ENCODE assay signal across 8 mouse cellular contexts in the genomic region with DNA sequence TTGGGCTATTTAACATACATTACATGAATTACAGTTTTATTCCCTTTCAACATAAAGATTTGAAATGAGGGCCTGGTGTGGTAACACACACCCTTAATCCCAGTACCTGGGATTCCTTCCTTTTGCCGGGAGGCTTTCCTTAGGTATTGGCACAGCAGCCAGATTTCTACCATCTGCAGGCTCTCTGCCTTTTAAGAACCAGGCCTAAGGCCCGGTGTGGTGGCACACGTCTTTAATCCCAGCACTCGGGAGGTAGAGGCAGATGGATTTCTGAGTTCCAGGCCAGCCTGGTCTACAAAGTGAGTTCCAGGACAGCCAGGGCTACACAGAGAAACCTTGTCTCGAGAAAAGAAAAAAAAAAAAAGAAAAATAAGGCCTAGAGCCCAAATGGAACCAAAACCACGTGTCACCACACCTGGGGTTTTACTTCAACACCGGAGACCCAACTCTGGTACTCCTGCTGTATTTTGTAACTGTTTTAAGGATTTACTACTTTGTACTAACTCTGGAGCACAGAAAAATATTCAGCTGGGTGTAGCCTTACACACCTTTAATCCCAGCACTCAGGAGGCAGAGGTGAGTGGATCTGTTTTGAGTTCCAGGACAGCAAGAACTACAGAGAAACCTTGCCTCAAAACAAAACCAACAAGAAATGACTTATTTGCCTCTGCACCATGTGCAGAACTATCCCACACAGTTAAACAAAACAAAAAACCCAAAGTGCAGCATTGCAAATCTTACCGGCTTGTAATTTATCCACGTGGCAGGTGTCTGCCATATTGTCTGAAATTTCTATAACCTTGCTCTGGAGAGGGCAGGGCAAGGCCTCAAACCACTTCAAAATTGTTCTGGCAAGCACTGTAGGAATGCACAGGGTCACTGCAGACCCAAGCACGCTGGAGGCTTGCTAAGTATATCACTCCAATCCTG. TPM values are rescaled to one million over a fixed set of nuclear protein-coding genes. Genes with fewer than 3 reads are reported as not detected.
A peak's percentile ranks its signal among the peaks of the same experiment; 100 is the strongest.
DNase-seq lines count a peak whose midpoint lies in the region; ATAC-seq and TF ChIP-seq lines count a peak whose summit lies in the region.

No protein-coding gene starts in this region.

- peak overlapping the region; percentile 51 for H3K9ac ChIP-seq in limb, embryonic 15.5 days

- peaks cover 37% of the 10 kb centered on the region for H3K79me2 ChIP-seq in C2C12 (ENCODE audit: control insufficient read depth, insufficient read depth)

- no peak for DNase-seq in frontal cortex, postnatal 14 days (ENCODE audit: low spot score in 2 of 2)
- DNase-seq in yolk sac, embryonic 10.5 days (ENCODE audit: low spot score), result peak; percentile 25
- no peak for DNase-seq in left cerebral cortex, adult 18-20 months (ENCODE audit: low spot score in 2 of 2)
- DNase-seq in spleen, adult 12 weeks (ENCODE audit: low spot score), result no peak

- ATAC-seq in frontal cortex, adult (ENCODE audit: low TSS enrichment), result peak; percentile 22; the same call in 1 of the 2 replicates
- no peak for ATAC-seq in limb, embryonic 15.5 days (ENCODE audit: insufficient number of reproducible peaks, low FRiP score, low TSS enrichment, low read depth)

- H3K4me2 ChIP-seq in limb, embryonic 15.5 days, result peak overlapping the region; percentile 70

- WGBS in limb, embryonic 15.5 days, result 6% methylated on average over 10 of the region's 10 CpGs

- H3K79me3 ChIP-seq in C2C12 (ENCODE audit: low read depth), result peaks cover 33% of the 10 kb centered on the region

- H3K27ac ChIP-seq in limb, embryonic 15.5 days, result peak overlapping the region; percentile 89

- H3K9me3 ChIP-seq in erythroblast, embryonic 14.5 days (ENCODE audit: control insufficient read depth, low read length), result no peaks in the 10 kb centered on the region
- no peaks in the 10 kb centered on the region for H3K9me3 ChIP-seq in limb, embryonic 15.5 days

- H3K27me3 ChIP-seq in C2C12 (ENCODE audit: control insufficient read depth, insufficient read depth, insufficient read length), result no peaks in the 10 kb centered on the region
- H3K27me3 ChIP-seq in erythroblast, embryonic 14.5 days (ENCODE audit: control insufficient read depth), result no peaks in the 10 kb centered on the region
- no peaks in the 10 kb centered on the region for H3K27me3 ChIP-seq in limb, embryonic 15.5 days

- H3K4me1 ChIP-seq in erythroblast, embryonic 14.5 days (ENCODE audit: control insufficient read depth), result peaks cover 42% of the 10 kb centered on the region
- peaks cover 9% of the 10 kb centered on the region; the same call in 1 of the 2 replicates for H3K4me1 ChIP-seq in limb, embryonic 15.5 days

- H3K4me3 ChIP-seq in C2C12 (ENCODE audit: insufficient read depth, poor library complexity, severe bottlenecking), result peak overlapping the region; percentile 88
- H3K4me3 ChIP-seq in erythroblast, embryonic 14.5 days (replicated peaks), result peak overlapping the region; percentile 87
- H3K4me3 ChIP-seq in limb, embryonic 15.5 days, result peak overlapping the region; percentile 63

- peak overlapping the region; percentile 91 for H3ac ChIP-seq in C2C12 (ENCODE audit: control insufficient read depth, insufficient read length, low read depth)

- TF ChIP-seq CTCF in C2C12 (IDR thresholded peaks at IDR 0.05; ENCODE audit: control insufficient read depth, insufficient read depth, insufficient read length), result no peak

- peaks cover 37% of the 10 kb centered on the region for H3K36me3 ChIP-seq in C2C12 (ENCODE audit: control insufficient read depth, insufficient read depth)
- H3K36me3 ChIP-seq in erythroblast, embryonic 14.5 days (ENCODE audit: control insufficient read depth), result peaks cover 34% of the 10 kb centered on the region
- peaks cover 29% of the 10 kb centered on the region for H3K36me3 ChIP-seq in limb, embryonic 15.5 days

TF ChIP-seq in C2C12, 6 proteins besides CTCF, POLR2A, EP300 and RAD21:
- TF ChIP-seq MYOG (IDR thresholded peaks at IDR 0.05; ENCODE audit: control insufficient read depth, extremely low read depth, insufficient read length), result no peak
- no peak for TF ChIP-seq MAX (IDR thresholded peaks at IDR 0.05)
- TF ChIP-seq USF1 (IDR thresholded peaks at IDR 0.05; ENCODE audit: low read depth), result no peak
- TF ChIP-seq CEBPB (IDR thresholded peaks at IDR 0.05; ENCODE audit: low read depth), result no peak
- no peak for TF ChIP-seq FOSL1 (IDR thresholded peaks at IDR 0.05; ENCODE audit: insufficient read depth, low read length, poor library complexity, severe bottlenecking)
- no peak for TF ChIP-seq MYOD1 (IDR thresholded peaks at IDR 0.05; ENCODE audit: control insufficient read depth, insufficient read length, low read depth)
TF ChIP-seq in C2C12: peak in this region for 0.

RNA-seq across cellular contexts. Expression of gene Myo1g, which starts 6.8 kb away (rescaled TPM):
- polyA plus RNA-seq in C2C12 (2012; fragmentation: generic; extraction: Trizol), result 0.04 TPM
- polyA plus RNA-seq in erythroblast, embryonic 14.5 days (2012), result 0.15 and 0.20 TPM in 2 replicates
- 3.6 and 4.2 TPM in 2 replicates for polyA plus RNA-seq in limb, embryonic 15.5 days (2015; fragmentation: Nextera tagmentation; extraction: Ambion mirVana)
- under 1 TPM; 0.23 to 0.49 TPM for total RNA-seq in left cerebral cortex, adult 18-20 months (2021)

RNA-seq across cellular contexts. Expression of gene Ccm2, which starts 19.2 kb away (rescaled TPM):
- polyA plus RNA-seq in C2C12 (2012; fragmentation: generic; extraction: Trizol), result 90.7 TPM
- polyA plus RNA-seq in erythroblast, embryonic 14.5 days (2012), result 2.3 and 2.8 TPM in 2 replicates
- polyA plus RNA-seq in limb, embryonic 15.5 days (2015; fragmentation: Nextera tagmentation; extraction: Ambion mirVana), result 89.7 and 101 TPM in 2 replicates
- total RNA-seq in left cerebral cortex, adult 18-20 months (2021), result 10 to 100 TPM; 63.5 to 67.0 TPM

RNA-seq across cellular contexts. Expression of gene Purb, which starts 51.8 kb away (rescaled TPM):
- polyA plus RNA-seq in C2C12 (2012; fragmentation: generic; extraction: Trizol), result 41.0 TPM
- 0.79 and 0.95 TPM in 2 replicates for polyA plus RNA-seq in erythroblast, embryonic 14.5 days (2012)
- 29.2 and 29.9 TPM in 2 replicates for polyA plus RNA-seq in limb, embryonic 15.5 days (2015; fragmentation: Nextera tagmentation; extraction: Ambion mirVana)
- 100 to 1,000 TPM; 248 to 265 TPM for total RNA-seq in left cerebral cortex, adult 18-20 months (2021)

Comparison
In these comparisons a context has a peak if more than half of its experiments do, and no peak if none do; other contexts are left out.
1. RNA of gene Ccm2, which starts 19.2 kb away (polyA plus RNA-seq): 90.7 TPM in C2C12 (single experiment) and 89.7 to 101 TPM in limb, embryonic 15.5 days; 2.3 to 2.8 TPM in erythroblast, embryonic 14.5 days; every median in the first group is over 10 times any median in the second.
2. RNA of gene Purb, which starts 51.8 kb away (polyA plus RNA-seq): 41.0 TPM in C2C12 (single experiment) and 29.2 to 29.9 TPM in limb, embryonic 15.5 days; 0.79 to 0.95 TPM in erythroblast, embryonic 14.5 days; every median in the first group is over 10 times any median in the second.
3. Peak in every context shown above with its lines, with median percentiles within 50 percentile points of each other: H3K4me3 ChIP-seq.